Comparison of ENCODE assay signal across 8 mouse cellular contexts in the genomic region with DNA sequence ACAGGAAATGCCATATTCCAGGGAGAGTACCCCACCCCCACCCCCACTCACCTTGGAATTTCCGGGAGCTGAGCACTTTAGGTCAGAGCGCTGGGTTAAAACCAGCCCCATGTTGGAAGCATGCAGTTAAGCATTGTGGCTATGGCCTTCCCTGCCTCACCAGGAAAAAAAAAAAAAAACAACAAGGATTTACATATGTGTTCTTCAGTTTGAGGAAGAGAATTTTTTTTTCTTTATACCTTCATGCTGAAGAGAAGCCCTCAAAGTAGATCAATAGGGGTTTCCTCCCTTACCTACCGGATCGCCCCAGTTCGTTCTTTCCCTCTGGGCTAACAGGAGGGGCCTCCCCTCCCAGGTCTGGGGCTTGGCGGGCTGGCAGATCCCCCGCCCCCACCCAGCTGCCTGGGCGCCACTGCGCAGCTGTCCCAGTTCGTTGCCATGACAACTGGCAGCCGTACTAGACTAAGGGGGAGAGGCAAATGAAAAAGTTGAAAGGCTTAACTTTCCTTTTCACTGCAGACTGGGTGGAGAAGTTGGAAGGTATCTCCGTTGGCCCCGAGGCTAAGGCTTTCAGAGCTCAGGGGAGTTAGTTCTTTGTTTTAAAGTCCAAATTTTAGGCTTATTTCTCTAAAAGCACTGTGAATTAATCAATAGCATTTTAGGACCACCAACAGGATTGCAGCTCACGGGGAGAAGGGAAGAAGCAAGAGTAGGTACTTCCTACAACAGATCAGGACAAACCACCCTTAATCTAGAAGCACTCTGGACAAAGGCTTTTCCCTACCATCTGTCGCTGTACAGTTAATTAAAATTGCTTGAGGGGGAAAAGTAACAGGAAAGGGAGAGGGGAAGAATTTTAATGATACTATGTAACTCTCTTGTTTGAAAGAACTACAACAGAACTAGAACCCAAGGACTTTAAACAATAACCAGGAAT. TPM values are rescaled to one million over a fixed set of nuclear protein-coding genes. Genes with fewer than 3 reads are reported as not detected.
DNase-seq lines count a peak whose midpoint lies in the region; ATAC-seq lines count a peak whose summit lies in the region.

No protein-coding gene starts in this region.

- no peaks in the 10 kb centered on the region for H3K27me3 ChIP-seq in embryonic facial prominence, embryonic 10.5 days (replicated peaks; ENCODE audit: low read depth, poor library complexity, severe bottlenecking)
- no peaks in the 10 kb centered on the region for H3K27me3 ChIP-seq in limb, embryonic 10.5 days (ENCODE audit: low read depth, poor library complexity, severe bottlenecking)
- H3K27me3 ChIP-seq in midbrain, embryonic 12.5 days = no peaks in the 10 kb centered on the region

- peaks cover 35% of the 10 kb centered on the region for H3K4me1 ChIP-seq in embryonic facial prominence, embryonic 10.5 days
- peaks cover 36% of the 10 kb centered on the region for H3K4me1 ChIP-seq in limb, embryonic 10.5 days
- H3K4me1 ChIP-seq in midbrain, embryonic 12.5 days = peaks cover 32% of the 10 kb centered on the region

- peak overlapping the region; percentile 92 for H3K27ac ChIP-seq in embryonic facial prominence, embryonic 10.5 days (replicated peaks)
- H3K27ac ChIP-seq in limb, embryonic 10.5 days = peak overlapping the region; percentile 91
- peak overlapping the region; percentile 95 for H3K27ac ChIP-seq in midbrain, embryonic 12.5 days (replicated peaks)

- no peaks in the 10 kb centered on the region for H3K9me3 ChIP-seq in embryonic facial prominence, embryonic 10.5 days
- H3K9me3 ChIP-seq in limb, embryonic 10.5 days (replicated peaks) = no peaks in the 10 kb centered on the region
- no peaks in the 10 kb centered on the region for H3K9me3 ChIP-seq in midbrain, embryonic 12.5 days

- peak overlapping the region; percentile 53 for H3K4me3 ChIP-seq in embryonic facial prominence, embryonic 10.5 days
- peak overlapping the region; percentile 51 for H3K4me3 ChIP-seq in limb, embryonic 10.5 days
- peak overlapping the region; percentile 42 for H3K4me3 ChIP-seq in midbrain, embryonic 12.5 days

- peak; percentile 97 for ATAC-seq in midbrain, embryonic 12.5 days (ENCODE audit: low FRiP score, low read depth)
- ATAC-seq in erythroid progenitor cell, adult 5-6 weeks (replicated peaks; ENCODE audit: low FRiP score, poor library complexity, severe bottlenecking) = no peak

- DNase-seq in adrenal gland, postnatal 10 days = peak; percentile 92
- DNase-seq in embryonic facial prominence, embryonic 10.5 days (ENCODE audit: low spot score) = peak; percentile 96
- peak; percentile 99 for DNase-seq in heart, adult 11 months
- peak; percentile 85 for DNase-seq in kidney, adult 11 months
- DNase-seq in limb, embryonic 10.5 days (ENCODE audit: low spot score) = peak; percentile 94
- DNase-seq in skeletal muscle tissue, adult 2 months (ENCODE audit: low read depth, low spot score) = peak; percentile 88

- peaks cover 47% of the 10 kb centered on the region for H3K36me3 ChIP-seq in embryonic facial prominence, embryonic 10.5 days (replicated peaks)
- H3K36me3 ChIP-seq in limb, embryonic 10.5 days = peaks cover 45% of the 10 kb centered on the region
- peaks cover 31% of the 10 kb centered on the region for H3K36me3 ChIP-seq in midbrain, embryonic 12.5 days

- under 1% methylated on average over 15 of the region's 15 CpGs for WGBS in embryonic facial prominence, embryonic 10.5 days
- whole genome bisulfite sequencing in limb, embryonic 10.5 days = under 1% methylated on average over 15 of the region's 15 CpGs
- WGBS in midbrain, embryonic 12.5 days = under 1% methylated on average over 15 of the region's 15 CpGs

- H3K9ac ChIP-seq in midbrain, embryonic 12.5 days (replicated peaks) = peak overlapping the region; percentile 47; the same call in 1 of the 2 replicates

- H3K4me2 ChIP-seq in midbrain, embryonic 12.5 days (replicated peaks) = peak overlapping the region; percentile 54

RNA-seq across cellular contexts. Expression of a gene that starts 24.4 kb away (rescaled TPM):
- 10 to 100 TPM; 66.6 to 85.8 TPM for total RNA-seq in adrenal gland, postnatal 10 days (2021)
- polyA plus RNA-seq in embryonic facial prominence, embryonic 10.5 days (2016; fragmentation: Nextera tagmentation; extraction: Ambion mirVana) = 202 and 206 TPM in 2 replicates
- polyA plus RNA-seq in limb, embryonic 10.5 days (2016; fragmentation: Nextera tagmentation; extraction: Ambion mirVana) = 191 and 215 TPM in 2 replicates
- polyA plus RNA-seq in midbrain, embryonic 12.5 days (2016; fragmentation: Nextera tagmentation; extraction: Ambion mirVana) = 203 and 216 TPM in 2 replicates
- total RNA-seq in erythroid progenitor cell, adult 5-6 weeks (2015; ENCODE audit: low replicate concordance) = 181 and 243 TPM in 2 replicates
- 214 and 236 TPM in 2 replicates for total RNA-seq in erythroid progenitor cell, adult 5-6 weeks (2017; ENCODE audit: low replicate concordance)

RNA-seq across cellular contexts. Expression of a gene that starts 25.0 kb away (rescaled TPM):
- 100 to 1,000 TPM; 248 to 299 TPM for total RNA-seq in adrenal gland, postnatal 10 days (2021)
- polyA plus RNA-seq in embryonic facial prominence, embryonic 10.5 days (2016; fragmentation: Nextera tagmentation; extraction: Ambion mirVana) = 1,897 and 1,928 TPM in 2 replicates
- polyA plus RNA-seq in limb, embryonic 10.5 days (2016; fragmentation: Nextera tagmentation; extraction: Ambion mirVana) = 1,775 and 1,966 TPM in 2 replicates
- polyA plus RNA-seq in midbrain, embryonic 12.5 days (2016; fragmentation: Nextera tagmentation; extraction: Ambion mirVana) = 1,196 and 1,287 TPM in 2 replicates
- 198 and 238 TPM in 2 replicates for total RNA-seq in erythroid progenitor cell, adult 5-6 weeks (2015; ENCODE audit: low replicate concordance)
- total RNA-seq in erythroid progenitor cell, adult 5-6 weeks (2017; ENCODE audit: low replicate concordance) = 338 and 377 TPM in 2 replicates

RNA-seq across cellular contexts. Expression of a gene that starts 43.0 kb away (rescaled TPM):
- 1 to 10 TPM; 3.2 to 4.3 TPM for total RNA-seq in adrenal gland, postnatal 10 days (2021)
- polyA plus RNA-seq in embryonic facial prominence, embryonic 10.5 days (2016; fragmentation: Nextera tagmentation; extraction: Ambion mirVana) = 4.7 and 5.9 TPM in 2 replicates
- 5.9 and 6.1 TPM in 2 replicates for polyA plus RNA-seq in limb, embryonic 10.5 days (2016; fragmentation: Nextera tagmentation; extraction: Ambion mirVana)
- 3.4 and 3.8 TPM in 2 replicates for polyA plus RNA-seq in midbrain, embryonic 12.5 days (2016; fragmentation: Nextera tagmentation; extraction: Ambion mirVana)
- 368 and 436 TPM in 2 replicates for total RNA-seq in erythroid progenitor cell, adult 5-6 weeks (2015; ENCODE audit: low replicate concordance)
- total RNA-seq in erythroid progenitor cell, adult 5-6 weeks (2017; ENCODE audit: low replicate concordance) = 353 and 370 TPM in 2 replicates

RNA-seq across cellular contexts. Expression of a gene that starts 48.3 kb away (rescaled TPM):
- 10 to 100 TPM; 14.0 to 19.9 TPM for total RNA-seq in adrenal gland, postnatal 10 days (2021)
- polyA plus RNA-seq in embryonic facial prominence, embryonic 10.5 days (2016; fragmentation: Nextera tagmentation; extraction: Ambion mirVana) = 15.7 and 19.6 TPM in 2 replicates
- polyA plus RNA-seq in limb, embryonic 10.5 days (2016; fragmentation: Nextera tagmentation; extraction: Ambion mirVana) = 16.2 and 16.8 TPM in 2 replicates
- polyA plus RNA-seq in midbrain, embryonic 12.5 days (2016; fragmentation: Nextera tagmentation; extraction: Ambion mirVana) = 27.5 and 28.9 TPM in 2 replicates
- total RNA-seq in erythroid progenitor cell, adult 5-6 weeks (2015; ENCODE audit: low replicate concordance) = 3.6 TPM in 1 of 2 replicates, not detected in the other
- total RNA-seq in erythroid progenitor cell, adult 5-6 weeks (2017; ENCODE audit: low replicate concordance) = 0.26 and 0.91 TPM in 2 replicates

RNA-seq across cellular contexts. Expression of a gene that starts 57.3 kb away (rescaled TPM):
- 100 to 1,000 TPM; 114 TPM for total RNA-seq in adrenal gland, postnatal 10 days (2021)
- polyA plus RNA-seq in embryonic facial prominence, embryonic 10.5 days (2016; fragmentation: Nextera tagmentation; extraction: Ambion mirVana) = 281 and 285 TPM in 2 replicates
- polyA plus RNA-seq in limb, embryonic 10.5 days (2016; fragmentation: Nextera tagmentation; extraction: Ambion mirVana) = 305 and 309 TPM in 2 replicates
- polyA plus RNA-seq in midbrain, embryonic 12.5 days (2016; fragmentation: Nextera tagmentation; extraction: Ambion mirVana) = 232 and 235 TPM in 2 replicates
- total RNA-seq in erythroid progenitor cell, adult 5-6 weeks (2015; ENCODE audit: low replicate concordance) = 158 and 167 TPM in 2 replicates
- total RNA-seq in erythroid progenitor cell, adult 5-6 weeks (2017; ENCODE audit: low replicate concordance) = 37.6 and 42.4 TPM in 2 replicates
